Mouse (Mus musculus): ENCODE results near the gene Ufm1.

Ufm1 gene

DNA sequence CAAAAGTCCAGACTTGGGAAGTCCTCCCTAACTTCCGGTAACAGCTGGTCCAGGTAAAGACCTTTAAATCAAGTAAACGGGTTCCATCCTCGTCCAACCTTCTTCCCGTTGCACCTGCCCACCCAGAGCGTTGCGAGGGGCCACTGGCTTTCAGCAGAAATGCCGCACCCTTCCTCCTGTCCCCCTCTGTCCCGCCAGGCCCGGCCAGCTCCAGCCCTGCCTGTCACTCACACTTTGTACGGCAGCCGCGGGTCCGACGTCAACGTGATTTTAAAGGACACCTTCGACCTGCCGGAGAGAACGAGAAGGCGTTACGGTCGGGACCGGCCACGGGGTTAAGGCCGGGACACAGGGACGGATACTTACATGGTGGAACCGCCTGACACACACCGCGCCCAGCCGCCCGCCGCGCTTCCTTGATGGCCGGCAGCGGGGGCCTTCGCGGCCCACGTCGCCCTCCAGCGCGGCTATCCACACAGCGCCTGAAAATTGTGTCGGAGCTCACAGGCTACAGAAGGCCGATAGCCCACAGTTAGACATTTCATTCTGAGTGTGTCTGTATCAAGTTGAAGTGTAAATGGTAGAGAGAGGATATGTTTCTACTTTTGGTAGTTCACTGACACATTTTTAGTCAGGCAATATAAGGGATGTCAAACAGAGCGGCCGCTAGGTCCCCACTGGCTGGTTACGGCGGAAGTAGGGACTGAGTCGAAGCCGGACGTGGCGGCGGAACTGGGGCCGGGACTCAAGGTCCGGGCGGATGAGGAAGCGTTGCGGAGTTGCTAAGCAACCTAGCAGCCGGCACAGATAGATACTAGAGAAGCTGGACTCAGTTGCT, at the start of gene Ufm1:
Gene Ufm1, minus strand, starts transcription at position 448 of the 838 bp plus-strand sequence.
- TF ChIP-seq NANOG (IDR thresholded peaks at IDR 0.05; ENCODE audit: borderline replicate concordance, low read length) (no peak), CTCF (conservative IDR thresholded peaks at IDR 0.05; ENCODE audit: low read length) (no peak), POU5F1 (IDR thresholded peaks at IDR 0.05; ENCODE audit: borderline replicate concordance, low read length) (no peak)
- Histone ChIP-seq H3K4me3 (replicated peaks; ENCODE audit: low read length) (peak within 1 kb of the TSS; percentile 99), H3K4me1 (replicated peaks; ENCODE audit: low read depth, low read length) (peaks cover 21% of the 10 kb centered on the region), H3K9me3 (ENCODE audit: low read length) (no peaks in the 10 kb centered on the region), H3K36me3 (ENCODE audit: insufficient read depth, low read length) (peaks cover 32% of the 10 kb centered on the region), H3K27me3 (ENCODE audit: insufficient read depth, low read length) (peaks cover 9% of the 10 kb centered on the region; the same call in 1 of the 2 replicates)

DNA sequence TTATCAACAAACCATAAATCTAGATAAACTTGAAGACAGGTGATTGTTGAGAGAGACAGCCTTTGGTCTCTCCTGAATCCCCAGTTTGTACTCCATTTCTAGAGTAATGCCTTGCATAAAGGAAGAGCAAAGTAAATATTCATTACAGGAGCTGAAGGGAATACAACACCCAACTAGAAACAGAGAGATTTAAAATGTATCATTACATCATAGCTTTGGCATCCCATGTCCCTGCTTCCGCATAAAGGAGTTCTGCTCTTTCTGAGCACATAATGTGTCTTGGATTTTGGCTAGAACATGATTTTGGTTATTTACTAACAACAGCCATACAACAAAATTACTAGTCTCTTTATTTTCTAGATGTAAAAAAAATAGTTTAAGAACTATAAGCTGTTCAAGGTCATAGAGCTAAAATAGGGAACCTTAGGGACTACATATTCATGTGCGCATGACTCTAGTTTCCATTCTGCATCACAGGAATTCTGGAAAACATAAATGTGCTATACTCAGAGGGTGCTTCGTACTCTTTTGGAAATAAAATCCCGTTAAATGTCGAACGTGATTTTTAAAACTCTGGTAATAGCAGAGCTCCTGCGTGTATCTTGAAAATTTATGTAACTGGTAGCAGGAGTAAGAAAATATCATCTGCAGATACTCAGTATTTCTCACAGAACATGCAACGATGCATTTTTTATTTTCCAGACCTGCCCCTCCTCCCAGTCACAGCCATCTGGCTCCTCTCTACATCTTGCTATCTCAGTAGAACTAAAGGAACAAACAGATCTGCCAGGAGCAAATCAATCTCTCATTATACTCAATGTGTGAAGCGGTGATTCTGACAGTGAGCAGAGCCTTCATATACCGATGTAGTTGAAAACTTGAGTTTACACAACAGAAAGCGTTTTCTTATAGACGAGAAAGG, 27.2 kb upstream of the Ufm1 start:
- H3K36me3 ChIP-seq (ENCODE audit: insufficient read depth, low read length): no peaks in the 10 kb centered on the region
- no peak overlapping the region for H3K4me3 ChIP-seq (replicated peaks; ENCODE audit: low read length)
- 0 out of 2 replicates have a peak, but pooled peaks cover 4% of the 10 kb centered on the region for H3K4me1 ChIP-seq (replicated peaks; ENCODE audit: low read depth, low read length)
- H3K27me3 ChIP-seq (ENCODE audit: insufficient read depth, low read length): no peaks in the 10 kb centered on the region
- TF ChIP-seq POU5F1 (IDR thresholded peaks at IDR 0.05; ENCODE audit: borderline replicate concordance, low read length) (no peak), CTCF (conservative IDR thresholded peaks at IDR 0.05; ENCODE audit: low read length) (no peak), NANOG (IDR thresholded peaks at IDR 0.05; ENCODE audit: borderline replicate concordance, low read length) (no peak)
- peaks cover 22% of the 10 kb centered on the region for H3K9me3 ChIP-seq (ENCODE audit: low read length)

DNA sequence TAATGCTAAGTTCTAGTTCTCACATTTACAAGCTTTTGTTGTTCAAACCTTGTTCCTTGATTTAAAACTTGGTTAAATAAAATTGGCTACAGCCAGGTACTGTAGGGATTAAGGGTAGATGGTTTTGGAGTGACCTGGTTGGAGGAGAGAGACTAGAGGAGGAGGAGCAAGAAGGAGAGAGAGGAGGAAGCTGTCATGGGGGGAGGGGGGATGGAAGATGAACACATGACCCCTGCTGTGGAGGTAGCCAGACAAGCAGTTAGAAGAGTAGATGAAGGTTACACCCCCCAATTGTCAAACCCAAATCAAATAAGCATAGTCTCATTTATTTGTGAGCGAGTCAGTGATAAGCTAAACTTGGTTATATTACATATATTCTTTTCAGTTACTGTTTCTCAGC, 8.0 kb upstream of the Ufm1 start:
- no peak for TF ChIP-seq NANOG (IDR thresholded peaks at IDR 0.05; ENCODE audit: borderline replicate concordance, low read length)
- TF ChIP-seq CTCF (conservative IDR thresholded peaks at IDR 0.05; ENCODE audit: low read length): no peak
- no peak for TF ChIP-seq POU5F1 (IDR thresholded peaks at IDR 0.05; ENCODE audit: borderline replicate concordance, low read length)
- H3K27me3 ChIP-seq (ENCODE audit: insufficient read depth, low read length): peaks cover 28% of the 10 kb centered on the region
- peaks cover 48% of the 10 kb centered on the region for H3K4me1 ChIP-seq (replicated peaks; ENCODE audit: low read depth, low read length)
- no peak overlapping the region for H3K4me3 ChIP-seq (replicated peaks; ENCODE audit: low read length)
- no peaks in the 10 kb centered on the region for H3K36me3 ChIP-seq (ENCODE audit: insufficient read depth, low read length)
- H3K9me3 ChIP-seq (ENCODE audit: low read length): no peaks in the 10 kb centered on the region

DNA sequence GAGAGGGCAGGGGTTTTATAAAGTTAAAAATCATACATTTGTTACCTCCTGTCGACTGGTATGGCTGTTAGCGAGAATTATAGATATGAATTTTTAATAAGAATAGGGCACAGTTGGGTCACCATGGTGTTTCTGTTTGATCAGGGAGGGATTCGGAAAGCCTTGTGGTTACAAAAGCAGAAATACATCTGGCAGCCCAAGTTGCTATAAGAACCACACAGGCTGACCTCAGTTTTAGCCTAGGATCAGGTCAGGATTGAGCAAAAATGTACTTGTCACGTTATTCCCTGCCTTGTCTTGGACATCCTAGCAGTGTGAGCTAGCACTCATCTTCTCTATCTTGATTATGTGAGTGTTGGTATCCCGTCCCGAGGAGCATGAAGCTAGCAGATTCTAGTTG, 6.9 kb upstream of the Ufm1 start:
- H3K36me3 ChIP-seq (ENCODE audit: insufficient read depth, low read length): no peaks in the 10 kb centered on the region
- no peaks in the 10 kb centered on the region for H3K9me3 ChIP-seq (ENCODE audit: low read length)
- peaks cover 28% of the 10 kb centered on the region for H3K27me3 ChIP-seq (ENCODE audit: insufficient read depth, low read length)
- H3K4me1 ChIP-seq (replicated peaks; ENCODE audit: low read depth, low read length): peaks cover 48% of the 10 kb centered on the region
- H3K4me3 ChIP-seq (replicated peaks; ENCODE audit: low read length): no peak overlapping the region
- TF ChIP-seq CTCF (conservative IDR thresholded peaks at IDR 0.05; ENCODE audit: low read length) (no peak), POU5F1 (IDR thresholded peaks at IDR 0.05; ENCODE audit: borderline replicate concordance, low read length) (no peak), NANOG (IDR thresholded peaks at IDR 0.05; ENCODE audit: borderline replicate concordance, low read length) (no peak)

DNA sequence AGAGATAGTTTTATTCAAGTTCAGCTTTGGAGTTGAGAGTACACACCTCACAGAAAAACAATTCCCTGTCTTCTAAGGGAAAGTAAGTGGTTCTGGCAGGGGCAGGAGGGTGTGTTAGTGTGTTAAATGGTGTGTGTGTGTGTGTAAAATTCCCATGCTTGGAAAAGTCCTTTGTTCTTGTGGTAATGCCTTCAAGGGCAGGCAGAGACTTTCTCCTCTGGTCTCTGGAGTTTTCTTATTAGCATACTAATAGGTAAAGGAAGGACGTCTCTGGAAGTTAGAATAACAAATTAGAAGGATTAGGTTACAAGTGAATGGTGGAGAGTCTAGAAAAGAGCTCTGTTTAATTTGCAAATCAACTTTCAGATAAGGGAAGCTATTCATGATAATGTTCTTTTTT, 5.6 kb upstream of the Ufm1 start:
- H3K36me3 ChIP-seq (ENCODE audit: insufficient read depth, low read length): no peaks in the 10 kb centered on the region
- no peaks in the 10 kb centered on the region for H3K9me3 ChIP-seq (ENCODE audit: low read length)
- H3K4me1 ChIP-seq (replicated peaks; ENCODE audit: low read depth, low read length): peaks cover 48% of the 10 kb centered on the region
- H3K4me3 ChIP-seq (replicated peaks; ENCODE audit: low read length): no peak overlapping the region
- TF ChIP-seq NANOG (IDR thresholded peaks at IDR 0.05; ENCODE audit: borderline replicate concordance, low read length) (peak; percentile 67; the same call in 1 of the 2 replicates), CTCF (conservative IDR thresholded peaks at IDR 0.05; ENCODE audit: low read length) (no peak)
- H3K27me3 ChIP-seq (ENCODE audit: insufficient read depth, low read length): peaks cover 28% of the 10 kb centered on the region

DNA sequence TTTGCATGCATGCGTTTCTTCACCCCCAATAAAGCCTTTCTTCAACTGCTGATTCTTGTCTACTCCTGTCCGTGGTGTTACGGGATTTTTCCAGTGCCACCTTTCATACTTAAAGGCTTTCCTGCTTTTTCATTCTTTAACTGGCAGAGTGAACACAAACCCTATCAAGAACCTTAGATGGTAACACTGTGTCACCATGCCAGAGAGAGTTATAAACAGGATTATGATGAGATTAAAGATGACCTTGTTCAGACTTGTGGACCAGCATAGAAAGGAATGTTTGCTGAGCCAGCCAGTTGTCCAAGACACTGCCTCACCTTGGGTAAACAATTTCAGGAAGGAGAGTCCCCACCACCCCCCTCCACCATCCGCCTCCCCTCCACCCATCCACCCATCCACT, 4.6 kb upstream of the Ufm1 start:
- Histone ChIP-seq H3K9me3 (ENCODE audit: low read length) (no peaks in the 10 kb centered on the region), H3K4me3 (replicated peaks; ENCODE audit: low read length) (no peak overlapping the region), H3K27me3 (ENCODE audit: insufficient read depth, low read length) (peaks cover 27% of the 10 kb centered on the region), H3K4me1 (replicated peaks; ENCODE audit: low read depth, low read length) (peaks cover 48% of the 10 kb centered on the region), H3K36me3 (ENCODE audit: insufficient read depth, low read length) (no peaks in the 10 kb centered on the region)
- TF ChIP-seq POU5F1 (IDR thresholded peaks at IDR 0.05; ENCODE audit: borderline replicate concordance, low read length) (no peak), NANOG (IDR thresholded peaks at IDR 0.05; ENCODE audit: borderline replicate concordance, low read length) (no peak), CTCF (conservative IDR thresholded peaks at IDR 0.05; ENCODE audit: low read length) (no peak)

DNA sequence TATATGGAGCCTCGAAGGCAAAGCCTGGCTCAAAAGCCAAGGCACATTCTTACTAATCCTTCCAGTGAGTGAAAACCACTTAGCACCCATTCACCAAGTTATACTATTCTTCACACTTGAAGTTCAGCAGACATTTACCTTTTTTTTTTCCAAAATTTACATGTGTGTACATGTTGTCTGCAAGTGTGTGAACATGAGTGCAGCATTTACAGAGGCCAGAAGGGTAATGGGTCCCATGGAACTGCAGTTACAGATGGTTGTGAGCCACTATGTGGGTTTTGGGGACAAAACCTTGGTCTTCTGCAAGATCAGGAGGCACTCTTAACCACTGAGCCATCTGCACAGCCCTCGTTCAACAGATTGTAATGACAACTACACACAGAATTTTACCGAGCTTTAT, 8.8 kb downstream of the Ufm1 start:
- Histone ChIP-seq H3K9me3 (ENCODE audit: low read length) (no peaks in the 10 kb centered on the region), H3K27me3 (ENCODE audit: insufficient read depth, low read length) (no peaks in the 10 kb centered on the region), H3K36me3 (ENCODE audit: insufficient read depth, low read length) (peaks cover 35% of the 10 kb centered on the region), H3K4me3 (replicated peaks; ENCODE audit: low read length) (no peak overlapping the region), H3K4me1 (replicated peaks; ENCODE audit: low read depth, low read length) (no peaks in the 10 kb centered on the region)
- no peak for TF ChIP-seq CTCF (conservative IDR thresholded peaks at IDR 0.05; ENCODE audit: low read length)
- TF ChIP-seq NANOG (IDR thresholded peaks at IDR 0.05; ENCODE audit: borderline replicate concordance, low read length): no peak
- TF ChIP-seq POU5F1 (IDR thresholded peaks at IDR 0.05; ENCODE audit: borderline replicate concordance, low read length): no peak

DNA sequence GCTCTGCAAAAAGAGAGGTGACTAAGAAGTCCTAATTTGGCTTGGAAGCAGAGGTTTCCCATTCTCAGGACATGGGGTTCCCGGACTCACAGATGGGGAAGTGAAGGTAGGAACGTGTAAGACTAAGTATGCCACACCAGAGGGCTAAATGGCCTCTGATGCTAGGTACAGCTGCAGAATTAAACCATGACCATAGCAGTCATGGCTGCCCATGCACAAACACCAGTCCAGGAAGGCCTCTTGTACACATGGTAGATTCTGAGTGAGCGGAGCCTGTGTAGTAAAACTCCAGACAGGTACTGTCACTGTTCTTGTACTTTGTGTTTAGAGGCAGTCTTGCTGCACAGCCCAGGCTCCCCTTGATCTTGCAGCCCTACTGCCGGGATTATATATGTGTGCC, 9.4 kb downstream of the Ufm1 start:
- TF ChIP-seq POU5F1 (IDR thresholded peaks at IDR 0.05; ENCODE audit: borderline replicate concordance, low read length) (no peak), NANOG (IDR thresholded peaks at IDR 0.05; ENCODE audit: borderline replicate concordance, low read length) (no peak), CTCF (conservative IDR thresholded peaks at IDR 0.05; ENCODE audit: low read length) (no peak)

More for the DNA sequence above, 9.4 kb downstream of the Ufm1 start:
- H3K4me3 ChIP-seq (replicated peaks; ENCODE audit: low read length): no peak overlapping the region
- no peaks in the 10 kb centered on the region for H3K4me1 ChIP-seq (replicated peaks; ENCODE audit: low read depth, low read length)
- H3K27me3 ChIP-seq (ENCODE audit: insufficient read depth, low read length): peaks cover 2% of the 10 kb centered on the region; the same call in 1 of the 2 replicates
- H3K36me3 ChIP-seq (ENCODE audit: insufficient read depth, low read length): peaks cover 29% of the 10 kb centered on the region
- no peaks in the 10 kb centered on the region for H3K9me3 ChIP-seq (ENCODE audit: low read length)
